Mouse (Mus musculus) E14TG2a.4 (cell line): ENCODE measurements around the gene Cnga1.
A peak's percentile ranks its signal among the peaks of the same experiment; 100 is the strongest.

Experiments
- H3K27me3 ChIP-seq: 2 replicates; pipeline ENCODE4 v1.6.1; 2014; ENCODE audit warnings: low read length, control low read depth; ENCODE audit not compliant: insufficient read depth
- H3K36me3 ChIP-seq: 2 replicates; pipeline ENCODE4 v1.6.1; 2014; ENCODE audit warnings: low read length, control low read depth; ENCODE audit not compliant: insufficient read depth
- H3K4me1 ChIP-seq: replicated peaks from 2 replicates; pipeline ENCODE4 v1.6.1; 2014; ENCODE audit warnings: low read depth, low read length, control low read depth
- H3K4me3 ChIP-seq: replicated peaks from 2 replicates; pipeline ENCODE4 v1.5.1; 2014; ENCODE audit warnings: mild to moderate bottlenecking, low read length
- H3K9me3 ChIP-seq: 2 replicates; pipeline ENCODE4 v1.6.1; 2014; ENCODE audit warnings: low read length, control low read depth
- CTCF ChIP-seq: conservative IDR thresholded peaks from 2 replicates; pipeline ENCODE4 v1.5.1; 2014; ENCODE audit warnings: low read length
- NANOG ChIP-seq: IDR thresholded peaks from 2 replicates; pipeline ENCODE4 v1.6.1; 2014; ENCODE audit warnings: borderline replicate concordance, low read length, mixed read lengths
- POU5F1 ChIP-seq: IDR thresholded peaks from 2 replicates; pipeline ENCODE4 v1.6.1; 2014; ENCODE audit warnings: low read length, borderline replicate concordance

The Cnga1 gene

DNA sequence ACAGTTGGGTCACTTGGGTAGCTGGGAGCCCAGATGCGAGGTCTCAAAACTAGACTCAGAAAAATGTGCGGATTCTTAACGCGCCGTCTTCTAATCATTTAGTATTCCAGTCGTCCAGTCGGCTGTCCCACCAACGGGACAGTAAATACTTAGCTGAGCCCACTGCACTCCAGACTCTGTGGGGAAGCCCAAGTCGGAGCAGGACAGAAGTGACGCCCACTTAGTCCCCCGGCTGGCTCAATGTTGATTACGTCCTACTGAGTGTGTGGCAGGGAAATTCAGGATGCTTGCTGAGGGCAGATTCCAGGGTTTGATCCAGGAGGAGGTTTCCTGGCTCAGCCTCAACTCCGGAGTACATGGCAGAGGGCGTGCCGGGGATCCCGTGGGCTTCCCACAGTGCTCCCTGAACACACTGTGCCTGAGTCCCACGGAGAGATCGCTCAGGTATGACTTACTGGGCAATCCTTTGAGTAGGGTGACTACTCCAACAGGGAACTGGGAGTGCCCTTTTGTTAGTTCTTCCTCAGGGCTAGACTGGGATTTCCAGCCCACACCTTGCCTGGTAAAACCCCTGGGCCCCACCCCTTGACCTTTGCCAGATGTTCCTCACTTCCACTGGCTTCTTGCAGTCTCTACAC lies 4.0 kb upstream of the Cnga1 start:
- H3K4me3 ChIP-seq = peak overlapping the region; percentile 80
- no peak for TF ChIP-seq POU5F1
- TF ChIP-seq CTCF = no peak
- TF ChIP-seq NANOG = no peak
- peaks cover 47% of the 10 kb centered on the region for H3K27me3 ChIP-seq
- peaks cover 22% of the 10 kb centered on the region for H3K4me1 ChIP-seq
- no peaks in the 10 kb centered on the region for H3K9me3 ChIP-seq
- H3K36me3 ChIP-seq = no peaks in the 10 kb centered on the region

DNA sequence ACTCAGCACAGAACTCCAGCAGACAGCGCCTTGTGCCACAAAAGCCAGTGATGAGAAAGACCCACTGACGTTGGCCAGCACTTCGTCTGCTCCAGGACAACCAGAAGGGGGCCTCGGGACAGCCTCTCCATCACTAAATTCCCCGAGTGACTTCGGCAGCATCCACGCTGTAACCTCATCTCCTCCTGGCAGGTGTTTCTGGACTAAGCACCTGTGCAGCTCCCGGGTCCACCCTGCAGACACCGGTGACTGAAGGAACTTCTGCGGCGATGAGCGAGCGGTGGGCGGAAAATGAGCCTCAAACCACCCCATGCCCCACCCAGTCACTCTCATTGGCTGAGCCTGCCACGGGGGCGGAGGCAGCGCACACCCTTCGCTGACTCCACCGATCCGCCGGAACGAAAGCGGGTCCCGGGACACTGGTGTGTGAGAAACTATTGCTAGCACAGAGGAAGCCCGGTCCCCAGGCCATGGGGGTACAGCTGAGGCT lies 3.4 kb upstream of the Cnga1 start, which contains the start of gene Nipal1:
Gene Nipal1 (plus strand): TSS at position 378 of the 490 bp plus-strand sequence.
- Histone ChIP-seq H3K4me1 (peaks cover 22% of the 10 kb centered on the region), H3K27me3 (peaks cover 47% of the 10 kb centered on the region), H3K36me3 (no peaks in the 10 kb centered on the region), H3K4me3 (peak within 1 kb of the TSS; percentile 80), H3K9me3 (no peaks in the 10 kb centered on the region)
- TF ChIP-seq CTCF (no peak), POU5F1 (no peak), NANOG (no peak)

DNA sequence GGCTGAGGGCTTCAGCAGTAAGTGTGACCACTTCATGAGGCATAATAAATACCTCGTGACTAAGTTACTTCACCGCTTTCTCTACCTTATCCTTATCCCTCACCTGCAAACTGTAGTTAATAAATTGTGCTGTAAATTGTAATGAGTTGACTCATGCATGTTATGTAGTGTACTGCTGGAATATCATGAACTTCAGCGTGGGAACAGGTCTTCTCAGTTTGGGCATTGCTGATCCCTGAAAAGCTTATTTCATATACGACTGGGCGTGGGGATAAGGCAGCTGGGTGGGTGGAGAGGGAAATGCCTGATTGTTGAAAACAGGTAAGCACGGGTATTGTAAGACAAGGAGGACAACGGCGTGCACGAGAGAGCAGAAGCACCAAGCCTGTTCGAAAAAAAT lies 2.9 kb upstream of the Cnga1 start:
- Histone ChIP-seq H3K27me3 (peaks cover 47% of the 10 kb centered on the region), H3K9me3 (no peaks in the 10 kb centered on the region), H3K36me3 (no peaks in the 10 kb centered on the region), H3K4me1 (peaks cover 22% of the 10 kb centered on the region), H3K4me3 (peak overlapping the region; percentile 80)
- TF ChIP-seq NANOG = no peak
- TF ChIP-seq CTCF = no peak
- no peak for TF ChIP-seq POU5F1

DNA sequence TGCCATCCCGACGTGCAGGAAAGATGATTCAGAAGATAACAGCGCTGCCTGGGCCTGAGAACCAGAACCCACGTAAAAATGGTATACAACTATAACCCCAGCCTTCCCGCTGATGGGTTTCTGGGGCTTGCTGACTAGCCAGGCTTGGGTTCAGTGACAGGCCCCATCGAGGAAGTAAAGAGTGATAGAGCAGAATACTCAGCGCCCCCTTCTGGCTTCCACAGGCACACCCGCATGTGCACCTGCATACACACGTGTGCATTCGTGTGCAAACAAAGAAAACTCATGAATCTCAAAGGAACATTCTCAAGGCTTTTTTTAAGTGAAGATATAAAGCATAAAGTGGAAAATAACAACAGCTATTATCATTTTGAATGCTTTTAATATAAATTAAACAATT lies 2.1 kb upstream of the Cnga1 start:
- H3K27me3 ChIP-seq = peaks cover 47% of the 10 kb centered on the region
- no peaks in the 10 kb centered on the region for H3K36me3 ChIP-seq
- peak; percentile 65 for TF ChIP-seq CTCF
- no peak for TF ChIP-seq NANOG
- no peak for TF ChIP-seq POU5F1
- H3K4me1 ChIP-seq = peaks cover 22% of the 10 kb centered on the region
- H3K9me3 ChIP-seq = no peaks in the 10 kb centered on the region
- no peak overlapping the region for H3K4me3 ChIP-seq

DNA sequence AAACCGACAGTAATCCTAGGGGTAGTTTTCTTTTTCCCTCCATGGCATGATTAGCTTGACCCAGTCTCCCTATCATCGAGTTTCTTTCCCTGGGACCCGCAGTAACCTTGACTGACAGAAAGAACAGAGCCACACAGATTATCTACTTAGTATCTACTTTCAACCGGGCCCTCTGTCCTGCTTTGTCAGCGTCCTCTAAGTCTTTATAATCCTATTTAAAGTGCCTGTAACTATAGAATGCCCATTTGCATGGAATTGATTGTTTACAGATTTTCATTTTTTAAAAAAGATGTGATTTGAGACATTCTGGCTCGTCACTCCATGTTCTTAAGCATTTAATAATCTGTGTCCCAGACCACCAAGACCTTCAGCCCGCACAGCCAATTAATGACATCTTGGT lies 420 bp downstream of the Cnga1 start:
- TF ChIP-seq CTCF (no peak), NANOG (no peak), POU5F1 (no peak)
- Histone ChIP-seq H3K4me1 (peaks cover 17% of the 10 kb centered on the region), H3K36me3 (no peaks in the 10 kb centered on the region), H3K9me3 (no peaks in the 10 kb centered on the region), H3K27me3 (peaks cover 36% of the 10 kb centered on the region), H3K4me3 (no peak overlapping the region)

DNA sequence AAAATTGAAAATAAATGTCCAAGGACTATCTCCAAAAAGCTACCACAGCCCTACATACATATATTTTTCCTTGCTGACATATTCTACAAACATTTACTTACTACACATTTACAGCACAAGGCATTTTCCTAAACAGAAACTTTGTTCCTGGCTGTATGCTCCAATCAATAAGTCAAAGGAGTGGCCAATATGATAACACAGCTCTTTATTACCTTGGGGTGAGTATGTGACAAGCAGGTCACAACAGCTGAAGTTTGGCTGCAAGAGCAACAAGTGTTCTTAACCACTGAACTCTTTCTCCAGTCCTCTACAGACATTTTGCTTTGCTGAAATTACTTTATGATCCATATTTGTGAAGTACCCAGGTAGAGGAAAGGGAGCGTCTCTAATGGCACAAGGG lies 4.0 kb downstream of the Cnga1 start:
- Histone ChIP-seq H3K4me3 (no peak overlapping the region), H3K27me3 (0 out of 2 replicates have a peak, but pooled peaks cover 8% of the 10 kb centered on the region), H3K36me3 (no peaks in the 10 kb centered on the region), H3K9me3 (no peaks in the 10 kb centered on the region), H3K4me1 (no peaks in the 10 kb centered on the region)
- TF ChIP-seq POU5F1 = no peak
- TF ChIP-seq NANOG = no peak
- no peak for TF ChIP-seq CTCF

DNA sequence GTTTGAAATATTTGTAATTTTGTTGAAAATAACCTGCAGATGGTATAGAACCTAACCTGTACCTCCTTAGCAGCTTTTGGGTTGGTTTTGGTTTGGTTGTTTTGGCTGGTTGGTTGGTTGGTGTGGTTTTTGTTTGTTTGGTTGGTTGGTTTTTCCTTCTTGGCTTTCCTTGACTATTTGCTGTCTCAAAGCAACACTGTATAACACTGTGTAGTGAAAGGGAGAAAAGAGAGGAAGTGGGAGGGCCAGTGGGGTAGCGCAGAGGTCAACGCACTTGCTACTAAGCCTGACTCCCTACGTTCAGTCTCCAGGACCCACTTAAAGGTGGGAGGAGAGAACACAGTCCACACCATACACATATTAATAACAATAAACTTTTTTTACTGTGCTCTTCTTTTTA lies 7.5 kb downstream of the Cnga1 start:
- Histone ChIP-seq H3K27me3 (no peaks in the 10 kb centered on the region), H3K9me3 (no peaks in the 10 kb centered on the region), H3K4me3 (no peak overlapping the region), H3K4me1 (no peaks in the 10 kb centered on the region), H3K36me3 (no peaks in the 10 kb centered on the region)
- TF ChIP-seq CTCF (no peak), NANOG (no peak), POU5F1 (no peak)

DNA sequence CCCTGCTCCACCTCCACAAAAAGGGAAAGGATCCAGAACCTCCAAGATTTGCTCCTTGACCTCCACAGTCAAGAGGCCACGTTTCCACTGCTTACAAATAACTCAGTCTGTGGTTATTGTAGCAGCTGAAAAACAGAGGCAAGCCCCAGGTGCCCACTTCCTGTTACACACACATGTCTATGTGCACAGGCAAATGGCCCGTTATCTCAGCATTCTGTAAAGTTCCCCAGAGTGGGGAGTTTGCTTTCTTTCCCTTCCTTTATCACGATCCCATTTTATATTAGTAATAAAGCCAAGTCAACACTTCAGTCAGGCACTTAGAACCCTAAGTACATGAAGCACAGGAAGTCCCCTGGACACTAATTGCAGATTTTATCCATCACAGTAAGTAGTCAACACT lies 8.0 kb downstream of the Cnga1 start:
- H3K9me3 ChIP-seq = no peaks in the 10 kb centered on the region
- no peaks in the 10 kb centered on the region for H3K4me1 ChIP-seq
- no peak overlapping the region for H3K4me3 ChIP-seq
- H3K36me3 ChIP-seq = no peaks in the 10 kb centered on the region
- H3K27me3 ChIP-seq = no peaks in the 10 kb centered on the region
- TF ChIP-seq NANOG (no peak), POU5F1 (no peak), CTCF (no peak)

DNA sequence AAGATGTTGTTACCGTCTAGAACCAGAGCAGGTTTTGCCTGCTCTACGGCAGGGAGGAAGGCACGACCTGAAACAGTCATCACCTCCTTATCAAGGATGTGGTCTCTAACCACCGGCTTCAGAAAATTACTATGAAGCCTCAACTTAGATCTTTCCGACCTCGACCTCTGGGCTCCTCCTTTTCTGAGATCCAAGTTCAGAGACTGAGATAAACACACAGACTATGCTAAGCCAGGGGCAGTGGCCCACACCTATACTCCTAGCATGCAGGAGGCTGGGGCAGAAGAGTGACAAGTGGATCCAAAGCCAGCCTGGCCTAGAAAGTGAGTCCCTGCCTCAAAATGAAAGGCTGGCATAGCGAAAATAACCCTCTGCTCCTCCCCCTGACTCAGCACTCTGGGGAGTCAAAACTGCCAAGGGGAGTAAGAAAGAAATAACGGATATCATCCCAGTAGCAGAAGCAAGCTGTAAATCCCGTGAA lies 9.2 kb downstream of the Cnga1 start:
- no peak overlapping the region for H3K4me3 ChIP-seq
- no peaks in the 10 kb centered on the region for H3K27me3 ChIP-seq
- no peaks in the 10 kb centered on the region for H3K9me3 ChIP-seq
- TF ChIP-seq NANOG (no peak), POU5F1 (no peak), CTCF (no peak)
- H3K4me1 ChIP-seq = no peaks in the 10 kb centered on the region
- no peaks in the 10 kb centered on the region for H3K36me3 ChIP-seq
